Mouse (Mus musculus): Measurements from ENCODE around the gene Trim71.

DNA sequence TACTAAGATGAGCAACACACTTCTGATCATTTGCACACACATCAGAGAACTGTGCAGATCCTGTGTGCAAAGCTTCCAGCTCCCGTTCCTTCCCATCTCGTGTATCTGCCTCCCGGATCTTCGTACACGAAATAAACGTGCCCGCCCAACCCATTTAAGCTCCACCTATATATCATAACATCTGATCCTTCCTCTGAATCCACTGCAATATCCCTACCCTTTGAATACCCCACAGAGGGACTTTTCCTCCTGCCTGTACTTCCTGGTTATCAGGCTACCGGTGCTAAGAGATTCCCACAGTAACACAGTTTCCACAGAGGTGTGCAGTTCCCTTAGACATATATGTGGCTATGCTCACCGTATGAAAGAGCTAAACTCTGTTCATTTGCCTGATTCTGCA is 59.4 kb downstream of the Trim71 start, which contains the start of gene Ccr4:
- TF ChIP-seq CTCF (IDR thresholded peaks at IDR 0.05; ENCODE audit: insufficient read depth, low read depth, low read length) (no peak), POLR2A (IDR thresholded peaks at IDR 0.05; ENCODE audit: insufficient read depth, low read depth, low read length) (no peak)

All from olfactory bulb, adult 2 months (tissue).